Mouse (Mus musculus): ENCODE measurements at regions not wholly inside any gene's neighbourhood (a gene's known extent, or its start where the extent isn't known, plus 50 kb on each side); places are given as distances from the start of the nearest gene placed in this dataset.
"Not testable (repeated sequence)": the region's sequence is repeated elsewhere in the genome, so short reads cannot be mapped to it uniquely, and the experiment has no call there.

- no peak overlapping the region for H3K4me3 ChIP-seq (ENCODE audit: control insufficient read depth in 1 of 2, insufficient read depth in 1 of 2, low read depth in 2 of 2, low read length in 2 of 2)
- H3K4me1 ChIP-seq (ENCODE audit: control insufficient read depth in 1 of 2, insufficient read depth in 2 of 2, low read length in 2 of 2): no peaks in the 10 kb centered on the region
- no peaks in the 10 kb centered on the region for H3K27me3 ChIP-seq (ENCODE audit: control insufficient read depth in 1 of 2, insufficient read depth in 2 of 2, low read length in 2 of 2)
- H3K79me2 ChIP-seq (ENCODE audit: control insufficient read depth, insufficient read depth, low read length, poor library complexity): no peaks in the 10 kb centered on the region
- H3K36me3 ChIP-seq (ENCODE audit: control insufficient read depth in 1 of 2, insufficient read depth in 2 of 2, low read length in 2 of 2): no peaks in the 10 kb centered on the region
- H3K9ac ChIP-seq (ENCODE audit: control insufficient read depth, low read depth, low read length, poor library complexity, severe bottlenecking): no peak overlapping the region
- TF ChIP-seq MYC (IDR thresholded peaks at IDR 0.05; ENCODE audit: low read depth, low read length): no peak
- no peak for TF ChIP-seq SIN3A (IDR thresholded peaks at IDR 0.05; ENCODE audit: low read length)
- no peak for TF ChIP-seq UBTF (IDR thresholded peaks at IDR 0.05; ENCODE audit: borderline replicate concordance, insufficient read depth, low read depth, low read length)
- no peak for TF ChIP-seq MAFK (IDR thresholded peaks at IDR 0.05; ENCODE audit: borderline replicate concordance, low read depth, low read length)
- no peak for TF ChIP-seq RCOR1 (IDR thresholded peaks at IDR 0.05; ENCODE audit: low read depth, low read length)
- TF ChIP-seq ZKSCAN1 (IDR thresholded peaks at IDR 0.05; ENCODE audit: low read depth, low read length): no peak
- no peak for TF ChIP-seq USF1 (IDR thresholded peaks at IDR 0.05; ENCODE audit: low read depth, low read length)
- TF ChIP-seq BHLHE40 (IDR thresholded peaks at IDR 0.05; ENCODE audit: borderline replicate concordance, low read depth, low read length): no peak
- TF ChIP-seq CHD2 (IDR thresholded peaks at IDR 0.05; ENCODE audit: low read length): no peak
- TF ChIP-seq POLR2AphosphoS2 (IDR thresholded peaks at IDR 0.05; ENCODE audit: low read length): no peak
- no peak for TF ChIP-seq ZMIZ1 (IDR thresholded peaks at IDR 0.05; ENCODE audit: low read depth, low read length)
- no peak for TF ChIP-seq GATA1 (IDR thresholded peaks at IDR 0.05; ENCODE audit: low read depth, low read length)
- TF ChIP-seq POLR2AphosphoS5 (IDR thresholded peaks at IDR 0.05; ENCODE audit: borderline replicate concordance, low read depth, low read length): no peak
- no peak for TF ChIP-seq E2F4 (IDR thresholded peaks at IDR 0.05; ENCODE audit: borderline replicate concordance, low read depth, low read length)
- TF ChIP-seq HCFC1 (IDR thresholded peaks at IDR 0.05; ENCODE audit: low read depth, low read length): no peak
- H3K9me3 ChIP-seq (replicated peaks; ENCODE audit: insufficient read depth, low read length): no peaks in the 10 kb centered on the region
- DNase-seq (ENCODE audit: low read depth, low spot score): no peak
- no peak overlapping the region for H3K27ac ChIP-seq (ENCODE audit: control insufficient read depth, low read depth, low read length)
Observed at GRCm38 (mm10) chr6:48198806-48199205, 112.4 kb upstream of the Zfp746 start.

GRCm38 (mm10) chr6:48197696-48198378, 111.4 kb upstream of the Zfp746 start:
- H3K27me3 ChIP-seq (ENCODE audit: control insufficient read depth in 1 of 2, insufficient read depth in 2 of 2, low read length in 2 of 2): no peaks in the 10 kb centered on the region
- no peaks in the 10 kb centered on the region for H3K36me3 ChIP-seq (ENCODE audit: control insufficient read depth in 1 of 2, insufficient read depth in 2 of 2, low read length in 2 of 2)
- no peak overlapping the region for H3K4me3 ChIP-seq (ENCODE audit: control insufficient read depth in 1 of 2, insufficient read depth in 1 of 2, low read depth in 2 of 2, low read length in 2 of 2)
- H3K79me2 ChIP-seq (ENCODE audit: control insufficient read depth, insufficient read depth, low read length, poor library complexity): no peaks in the 10 kb centered on the region
- H3K27ac ChIP-seq (ENCODE audit: control insufficient read depth, low read depth, low read length): no peak overlapping the region
- no peak for DNase-seq (ENCODE audit: low read depth, low spot score)
- H3K9me3 ChIP-seq (replicated peaks; ENCODE audit: insufficient read depth, low read length): no peaks in the 10 kb centered on the region
- no peak for TF ChIP-seq ZC3H11A (IDR thresholded peaks at IDR 0.05; ENCODE audit: low read depth, low read length)
- no peak for TF ChIP-seq GABPA (IDR thresholded peaks at IDR 0.05; ENCODE audit: low read depth, low read length)
- TF ChIP-seq BHLHE40 (IDR thresholded peaks at IDR 0.05; ENCODE audit: borderline replicate concordance, low read depth, low read length): no peak
- no peak for TF ChIP-seq MAFK (IDR thresholded peaks at IDR 0.05; ENCODE audit: borderline replicate concordance, low read depth, low read length)
- TF ChIP-seq POLR2A (IDR thresholded peaks at IDR 0.05; ENCODE audit: control insufficient read depth in 1 of 2, insufficient read depth in 1 of 2, low read depth in 1 of 2, low read length in 2 of 2, poor library complexity in 1 of 2): no peak
- TF ChIP-seq MEF2A (IDR thresholded peaks at IDR 0.05; ENCODE audit: extremely low read depth, insufficient replicate concordance, low read depth, low read length, poor library complexity, severe bottlenecking): no peak
- TF ChIP-seq EP300 (IDR thresholded peaks at IDR 0.05; ENCODE audit: low read depth in 1 of 2, low read length in 2 of 2): no peak
- TF ChIP-seq E2F4 (IDR thresholded peaks at IDR 0.05; ENCODE audit: borderline replicate concordance, low read depth, low read length): no peak
- TF ChIP-seq TBP (IDR thresholded peaks at IDR 0.05; ENCODE audit: low read depth, low read length): no peak
- no peak for TF ChIP-seq SMC3 (IDR thresholded peaks at IDR 0.05; ENCODE audit: low read depth, low read length)
- no peaks in the 10 kb centered on the region for H3K4me1 ChIP-seq (ENCODE audit: control insufficient read depth in 1 of 2, insufficient read depth in 2 of 2, low read length in 2 of 2)
- H3K9ac ChIP-seq (ENCODE audit: control insufficient read depth, low read depth, low read length, poor library complexity, severe bottlenecking): no peak overlapping the region

- not testable (repeated sequence) for H3K4me1 ChIP-seq (ENCODE audit: control insufficient read depth in 1 of 2, insufficient read depth in 2 of 2, low read length in 2 of 2); H3K27me3 ChIP-seq (ENCODE audit: control insufficient read depth in 1 of 2, insufficient read depth in 2 of 2, low read length in 2 of 2); H3K27ac ChIP-seq (ENCODE audit: control insufficient read depth, low read depth, low read length); DNase-seq (ENCODE audit: low read depth, low spot score); H3K9ac ChIP-seq (ENCODE audit: control insufficient read depth, low read depth, low read length, poor library complexity, severe bottlenecking); H3K36me3 ChIP-seq (ENCODE audit: control insufficient read depth in 1 of 2, insufficient read depth in 2 of 2, low read length in 2 of 2); H3K4me3 ChIP-seq (ENCODE audit: control insufficient read depth in 1 of 2, insufficient read depth in 1 of 2, low read depth in 2 of 2, low read length in 2 of 2); H3K9me3 ChIP-seq (replicated peaks; ENCODE audit: insufficient read depth, low read length); H3K79me2 ChIP-seq (ENCODE audit: control insufficient read depth, insufficient read depth, low read length, poor library complexity)
Observed at GRCm38 (mm10) chr6:48188363-48188762, 102.0 kb upstream of the Zfp746 start.
